Mouse (Mus musculus): Measurements from ENCODE around the gene App.
A peak's percentile ranks its signal among the peaks of the same experiment; 100 is the strongest.

App gene

GRCm38 (mm10) chr16:85173373-85174081 lies at the start of gene App:
Gene App (minus strand): TSS chr16:85173766.
- peak; percentile 87 to 90 for DNase-seq (ENCODE audit: low spot score in 2 of 2)

- peak in 1 of 2 experiments; percentile 16 for DNase-seq (ENCODE audit: low spot score in 2 of 2)
These were observed 42.3 kb upstream of the App start for GRCm38 (mm10) chr16:85215846-85216245.

DNA sequence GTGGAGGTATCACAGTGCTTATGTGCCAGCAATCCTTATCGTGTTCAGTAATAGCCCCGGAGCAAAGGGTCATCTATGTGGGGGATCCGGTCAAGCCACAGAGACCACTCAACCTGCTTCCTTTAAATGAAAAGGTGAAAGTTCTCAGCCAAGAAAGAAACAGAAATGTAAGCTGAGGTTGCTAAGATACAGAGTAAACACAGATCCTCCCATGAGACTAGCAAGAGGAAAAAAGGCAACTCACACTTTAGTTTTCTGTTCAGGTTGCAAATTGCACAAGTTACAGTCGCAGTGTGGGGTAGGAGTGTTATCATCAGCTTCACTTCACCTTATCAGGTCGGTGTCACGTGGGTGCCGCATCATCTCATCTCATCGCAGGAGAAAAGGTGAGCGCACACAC lies 41.6 kb upstream of the App start:
- DNase-seq (ENCODE audit: low spot score in 2 of 2) = no peak

DNA sequence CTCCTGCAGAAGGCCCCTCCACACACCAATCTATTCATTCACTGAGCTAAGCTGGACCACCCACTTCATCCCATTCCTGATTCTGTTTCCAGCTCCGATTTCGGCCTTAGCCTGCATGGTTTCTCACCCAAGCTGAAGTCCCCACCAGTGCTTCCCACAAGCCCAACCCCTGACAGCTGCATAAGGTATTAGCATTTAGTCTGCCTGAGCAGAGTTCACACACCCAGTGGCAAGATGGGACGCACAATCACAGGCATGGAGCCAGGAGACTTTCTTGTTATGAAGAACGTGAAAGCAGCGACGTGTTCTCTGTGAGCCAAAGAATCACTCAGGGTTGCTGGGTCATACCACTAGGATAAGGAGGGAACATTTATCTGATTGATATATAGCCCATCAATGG lies 22.1 kb upstream of the App start:
- DNase-seq (ENCODE audit: low spot score in 2 of 2) = no peak

DNA sequence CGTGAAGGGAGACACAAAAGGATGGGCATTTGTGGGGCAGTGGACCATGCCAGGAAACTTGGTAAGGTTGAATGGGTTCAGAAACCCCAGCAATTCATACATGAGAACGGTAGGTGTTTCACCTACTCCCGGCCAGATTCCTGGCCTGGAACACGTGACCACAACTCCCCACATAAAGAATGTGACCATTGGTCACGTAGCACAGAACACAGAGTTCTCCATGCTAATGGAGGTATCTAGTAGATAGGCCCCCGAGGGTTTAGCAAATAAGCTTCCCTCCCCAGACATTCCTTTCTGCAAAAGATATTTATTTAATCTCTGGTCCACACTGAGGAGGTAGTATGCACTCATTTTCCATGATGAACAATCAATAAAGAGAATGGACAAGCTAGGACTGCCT lies 21.6 kb upstream of the App start:
- no peak for DNase-seq (ENCODE audit: low spot score in 2 of 2)

- no peak for DNase-seq (ENCODE audit: low spot score in 2 of 2)
These were observed 7.9 kb upstream of the App start for GRCm38 (mm10) chr16:85181502-85181901.

GRCm38 (mm10) chr16:85180710-85181109 lies 7.1 kb upstream of the App start:
- DNase-seq (ENCODE audit: low spot score in 2 of 2) = no peak

DNA sequence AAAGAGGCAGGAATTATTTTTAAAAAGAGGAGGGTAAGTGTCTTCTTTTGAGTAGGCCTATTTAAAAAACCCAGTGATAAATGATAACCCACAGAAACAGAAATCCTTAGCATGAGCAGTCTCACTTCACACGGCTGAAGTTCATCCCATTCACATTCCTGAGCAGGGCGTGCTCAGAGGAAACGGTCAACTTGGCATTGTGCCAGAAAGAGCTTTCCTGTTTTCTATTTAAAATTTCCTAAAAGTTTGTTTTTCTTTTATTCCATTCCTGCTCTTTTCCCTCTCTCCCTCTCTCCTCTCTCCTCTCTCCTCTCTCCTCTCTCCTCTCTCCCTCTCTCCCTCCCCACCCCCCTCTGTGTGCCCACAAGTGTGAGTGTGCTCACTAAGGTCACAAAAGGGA lies 3.1 kb upstream of the App start:
- no peak for DNase-seq (ENCODE audit: low spot score in 2 of 2)

GRCm38 (mm10) chr16:85172571-85173372 lies 794 bp downstream of the App start:
- peak; percentile 35 to 42 for DNase-seq (ENCODE audit: low spot score in 2 of 2)

GRCm38 (mm10) chr16:85171976-85172570 lies 1.5 kb downstream of the App start:
- DNase-seq (ENCODE audit: low spot score in 2 of 2) = peak; percentile 19 to 38

- peak in 1 of 2 experiments; percentile 23 for DNase-seq (ENCODE audit: low spot score in 2 of 2)
These were observed 2.6 kb downstream of the App start for GRCm38 (mm10) chr16:85170826-85171510.

- DNase-seq (ENCODE audit: low spot score in 2 of 2) = no peak
These were observed 4.7 kb downstream of the App start for GRCm38 (mm10) chr16:85168821-85169220.

- no peak for DNase-seq (ENCODE audit: low spot score in 2 of 2)
These were observed 7.4 kb downstream of the App start for GRCm38 (mm10) chr16:85166205-85166604.

DNA sequence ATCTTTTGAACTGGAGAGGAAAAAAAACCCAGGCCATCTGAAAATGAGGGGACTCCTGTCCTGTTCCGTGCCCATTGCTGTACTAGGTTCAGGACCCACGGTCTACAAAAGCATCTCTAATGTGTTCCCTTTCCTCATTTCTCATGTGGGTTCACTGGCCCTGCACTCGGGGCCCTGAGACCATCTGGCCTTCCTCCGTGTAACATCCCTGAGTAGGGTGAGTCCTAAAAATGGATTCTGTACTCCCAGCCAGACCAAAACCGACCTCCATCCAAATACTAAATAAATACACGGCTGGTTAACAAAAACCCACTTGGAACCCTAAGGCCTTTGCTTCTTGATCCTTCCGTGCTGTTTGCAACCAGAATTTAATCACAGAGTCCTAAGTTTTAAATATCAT lies 7.9 kb downstream of the App start:
- DNase-seq (ENCODE audit: low spot score in 2 of 2) = no peak

DNA sequence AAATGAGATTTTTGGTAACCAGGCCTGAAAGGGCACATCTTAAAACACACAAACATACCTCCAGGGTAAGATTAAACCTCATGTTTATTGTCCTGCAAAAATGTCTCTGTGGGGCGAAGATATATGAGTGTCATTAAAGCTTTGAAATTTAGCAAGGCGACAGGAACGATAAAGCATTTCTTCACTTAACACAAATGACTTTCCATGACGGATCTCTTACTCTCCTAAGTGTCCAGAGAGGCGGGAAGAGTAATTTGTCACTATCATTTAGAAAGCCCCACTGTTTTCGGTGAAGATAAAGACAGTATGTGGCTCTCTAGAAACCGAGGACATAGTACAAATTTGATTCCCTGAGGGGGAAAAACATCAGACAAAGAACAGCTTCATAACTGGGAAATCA lies 8.4 kb downstream of the App start:
- no peak for DNase-seq (ENCODE audit: low spot score in 2 of 2)

DNA sequence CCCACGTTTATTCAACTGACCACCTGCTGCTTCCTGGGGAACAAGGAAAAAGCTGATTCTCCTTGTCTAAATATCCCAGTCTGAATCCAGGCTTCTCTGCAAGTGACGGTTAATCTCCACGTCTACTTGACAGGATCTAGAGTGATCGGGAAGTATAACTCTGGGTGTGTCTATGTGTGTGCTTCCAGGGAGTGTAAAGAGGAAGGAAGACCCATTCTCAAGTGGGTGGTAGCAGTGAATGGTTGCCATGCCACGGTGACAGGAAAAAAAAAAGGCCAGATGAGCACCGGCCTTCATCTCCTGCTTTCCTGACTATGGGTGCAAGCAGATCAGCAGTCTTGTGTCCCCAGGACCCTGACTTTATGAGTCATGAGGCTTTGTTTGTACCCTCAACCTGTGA lies 10.8 kb downstream of the App start:
- no peak for DNase-seq (ENCODE audit: low spot score in 2 of 2)

DNA sequence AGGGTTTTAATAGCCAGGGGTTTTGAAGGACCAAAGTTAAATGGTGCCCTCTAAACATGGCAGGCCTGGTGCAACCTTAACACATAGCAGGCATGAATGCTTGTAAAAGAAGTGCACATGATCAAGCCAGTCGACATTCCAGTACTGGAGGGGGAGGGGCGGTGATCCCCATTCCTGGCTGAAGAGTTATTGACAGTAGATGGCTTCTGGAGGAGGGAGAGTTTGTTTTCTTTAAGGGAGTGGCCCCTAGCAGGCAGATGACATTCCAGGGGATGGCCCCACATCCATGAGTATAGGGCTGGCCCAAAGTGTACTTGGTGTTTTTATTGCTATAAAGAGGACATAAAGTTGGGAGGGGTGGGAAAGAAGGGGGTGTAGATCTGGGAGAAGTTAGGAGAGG lies 13.4 kb downstream of the App start:
- no peak for DNase-seq (ENCODE audit: low spot score in 2 of 2)

- DNase-seq (ENCODE audit: low spot score in 2 of 2) = no peak
These were observed 15.6 kb downstream of the App start for GRCm38 (mm10) chr16:85157796-85158546.

- no peak for DNase-seq (ENCODE audit: low spot score in 2 of 2)
These were observed 16.4 kb downstream of the App start for GRCm38 (mm10) chr16:85157156-85157555.

DNA sequence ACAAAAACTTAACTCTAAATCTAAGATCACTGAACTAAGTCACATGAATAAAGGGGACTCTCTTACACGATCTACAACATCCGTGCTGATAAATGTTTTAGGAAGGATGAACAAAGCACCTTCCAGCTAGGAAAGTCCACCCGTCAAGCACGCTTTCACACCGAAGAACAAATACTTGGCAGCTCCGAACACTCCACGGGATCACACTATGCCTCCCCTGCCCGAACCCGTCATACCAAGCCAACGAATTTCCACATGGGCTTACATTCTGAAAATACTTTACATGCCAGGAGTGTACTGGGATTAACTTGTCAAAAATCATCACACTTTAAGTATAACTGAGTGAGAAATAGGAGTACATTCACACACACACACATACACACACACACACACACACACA lies 17.7 kb downstream of the App start:
- DNase-seq (ENCODE audit: low spot score in 2 of 2) = no peak

GRCm38 (mm10) chr16:85152457-85152856 lies 21.1 kb downstream of the App start:
- DNase-seq (ENCODE audit: low spot score in 2 of 2) = no peak

DNA sequence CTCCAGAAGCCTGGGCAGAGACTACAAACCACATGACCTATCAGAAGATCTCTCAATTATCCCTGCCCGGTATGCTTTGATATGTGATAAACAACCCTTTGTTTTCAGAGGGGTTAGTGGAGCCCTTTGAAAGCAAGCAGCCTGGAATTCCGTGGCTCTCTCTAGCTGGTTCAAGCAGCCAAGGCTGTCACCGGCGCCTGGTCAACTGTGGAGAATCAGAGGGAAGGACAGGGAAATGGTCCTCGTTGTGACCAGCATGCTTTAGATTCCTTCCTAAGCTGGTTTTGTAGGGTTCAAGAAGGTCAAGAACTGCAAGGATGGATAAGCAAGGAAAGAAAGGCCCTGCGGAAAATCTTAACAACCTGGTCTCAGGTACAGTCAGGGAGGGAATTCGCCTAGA lies 21.9 kb downstream of the App start:
- no peak for DNase-seq (ENCODE audit: low spot score in 2 of 2)
